Mouse (Mus musculus) lung, adult 2 months (tissue): ENCODE measurements around the gene Krt6b. TPM values are rescaled to one million over a fixed set of nuclear protein-coding genes. Genes with fewer than 3 reads are reported as not detected.

ENCODE experiments used
- DNase-seq: peaks from one replicate; pipeline ENCODE4 v3.0.0; 2022
- H3K4me1 ChIP-seq: fragments of 200-500 bp; 2 replicates; pipeline ENCODE4 v1.6.1; 2011; ENCODE audit warnings: low read length; ENCODE audit not compliant: control insufficient read depth, insufficient read depth
- H3K4me3 ChIP-seq: fragments of 200-500 bp; replicated peaks from 2 replicates; pipeline ENCODE3; 2011; ENCODE audit warnings: low read depth, mild to moderate bottlenecking, control low read depth, low read length; ENCODE audit errors: extremely low read depth
- CTCF ChIP-seq: fragments of 200-500 bp; IDR thresholded peaks from 2 replicates; pipeline ENCODE4 v1.5.1; 2011; ENCODE audit warnings: mild to moderate bottlenecking, low read length, control low read depth; ENCODE audit not compliant: insufficient read depth
- POLR2A ChIP-seq: fragments of 200-500 bp; IDR thresholded peaks from 2 replicates; pipeline ENCODE4 v1.6.1; 2011; ENCODE audit warnings: low read depth, mild to moderate bottlenecking, control low read depth, low read length, borderline replicate concordance; ENCODE audit errors: extremely low read depth
- WGBS: fragments of 180-500 bp; shearing (Covaris S2); methylation state at CpG from one replicate; pipeline ENCODE4 v1.1.7; 2018; 5-methylcytosine and 5-hydroxymethylcytosine counted together
- polyA plus RNA-seq: library from polyadenylated mRNA; depleted of rRNA; stranded (reverse); fragments of >200 nt; gene quantifications from 2 replicates; pipeline ENCODE4 v1.2.3, GENCODE M21; 2012; rRNA removed

Krt6b gene
- polyA plus RNA-seq = 1.5 TPM in 1 of 2 replicates, not detected in the other

GRCm38 (mm10) chr15:101680187-101680586 is at the start of gene Krt6b:
Gene Krt6b (minus strand): TSS chr15:101680287.
- TF ChIP-seq POLR2A (no peak), CTCF (no peak)

GRCm38 (mm10) chr15:101724686-101725085 is 44.6 kb upstream of the Krt6b start:
- 34% methylated on average over 5 of the region's 5 CpGs for WGBS
- no peak for TF ChIP-seq CTCF
- no peak for TF ChIP-seq POLR2A
- peak; percentile 13 for DNase-seq
- no peak overlapping the region for H3K4me3 ChIP-seq
- H3K4me1 ChIP-seq = no peaks in the 10 kb centered on the region

More at GRCm38 (mm10) chr15:101680187-101680586, at the start of gene Krt6b:
- 67% methylated on average over 2 of the region's 2 CpGs for WGBS
- H3K4me3 ChIP-seq = no peak within 1 kb of the TSS
- H3K4me1 ChIP-seq = no peaks in the 10 kb centered on the region
- no peak for DNase-seq

- 67% methylated on average over 3 of the region's 3 CpGs for WGBS
- Histone ChIP-seq H3K4me3 (no peak overlapping the region), H3K4me1 (no peaks in the 10 kb centered on the region)
- TF ChIP-seq POLR2A = no peak
- TF ChIP-seq CTCF = no peak
- DNase-seq = no peak
Measured at GRCm38 (mm10) chr15:101715831-101716230, 35.7 kb upstream of the Krt6b start.

- no peaks in the 10 kb centered on the region for H3K4me1 ChIP-seq
- DNase-seq = peak; percentile 9
- WGBS = 60% methylated on average over 5 of the region's 5 CpGs
- TF ChIP-seq CTCF = no peak
- no peak for TF ChIP-seq POLR2A
- no peak overlapping the region for H3K4me3 ChIP-seq
Measured at GRCm38 (mm10) chr15:101714356-101714755, 34.3 kb upstream of the Krt6b start.

- Histone ChIP-seq H3K4me1 (no peaks in the 10 kb centered on the region), H3K4me3 (no peak overlapping the region)
- TF ChIP-seq POLR2A = no peak
- no peak for TF ChIP-seq CTCF
- no peak for DNase-seq
- WGBS = 62% methylated on average over 8 of the region's 8 CpGs
Measured at GRCm38 (mm10) chr15:101713731-101714130, 33.6 kb upstream of the Krt6b start.

- 52% methylated on average over 13 of the region's 13 CpGs for WGBS
- Histone ChIP-seq H3K4me3 (no peak within 1 kb of the TSS), H3K4me1 (no peaks in the 10 kb centered on the region)
- TF ChIP-seq CTCF (no peak), POLR2A (no peak)
- no peak for DNase-seq
Measured at GRCm38 (mm10) chr15:101712720-101713119, 32.6 kb upstream of the Krt6b start, which contains the start of gene Krt5. Gene Krt5 (minus strand): TSS chr15:101712898.

- no peak for TF ChIP-seq POLR2A
- TF ChIP-seq CTCF = no peak
- DNase-seq = no peak
- Histone ChIP-seq H3K4me1 (no peaks in the 10 kb centered on the region), H3K4me3 (no peak overlapping the region)
- WGBS = 66% methylated on average over 11 of the region's 11 CpGs
Measured at GRCm38 (mm10) chr15:101708683-101709082, 28.6 kb upstream of the Krt6b start.

- Histone ChIP-seq H3K4me1 (no peaks in the 10 kb centered on the region), H3K4me3 (no peak overlapping the region)
- TF ChIP-seq CTCF = no peak
- TF ChIP-seq POLR2A = no peak
- no peak for DNase-seq
- 74% methylated on average over 9 of the region's 9 CpGs for WGBS
Measured at GRCm38 (mm10) chr15:101707454-101707853, 27.4 kb upstream of the Krt6b start.

- no peak for TF ChIP-seq POLR2A
- no peak for TF ChIP-seq CTCF
- WGBS = 69% methylated on average over 4 of the region's 4 CpGs
- no peak for DNase-seq
- no peak overlapping the region for H3K4me3 ChIP-seq
- no peaks in the 10 kb centered on the region for H3K4me1 ChIP-seq
Measured at GRCm38 (mm10) chr15:101704066-101704465, 24.0 kb upstream of the Krt6b start.

- H3K4me3 ChIP-seq = no peak overlapping the region
- 35% methylated on average over 2 of the region's 2 CpGs for WGBS
- no peak for TF ChIP-seq POLR2A
- TF ChIP-seq CTCF = no peak
- DNase-seq = no peak
- no peaks in the 10 kb centered on the region for H3K4me1 ChIP-seq
Measured at GRCm38 (mm10) chr15:101702380-101702779, 22.3 kb upstream of the Krt6b start.

- TF ChIP-seq CTCF (no peak), POLR2A (no peak)
- Histone ChIP-seq H3K4me3 (no peak overlapping the region), H3K4me1 (no peaks in the 10 kb centered on the region)
- 68% methylated on average over 8 of the region's 8 CpGs for WGBS
- no peak for DNase-seq
Measured at GRCm38 (mm10) chr15:101699866-101700265, 19.8 kb upstream of the Krt6b start.
